Mouse (Mus musculus) midbrain, postnatal 0 days (tissue): ENCODE measurements around the gene Pbx1. TPM values are rescaled to one million over a fixed set of nuclear protein-coding genes. Genes with fewer than 3 reads are reported as not detected.

Experiments used
- ATAC-seq: fragments of 200-750 bp; cut with Nextera tagmentation; 2 replicates; pipeline ENCODE4 v1.8.0; 2017; ENCODE audit warnings: moderate number of reproducible peaks, mild to moderate bottlenecking, moderate TSS enrichment, moderate library complexity; ENCODE audit not compliant: low FRiP score
- DNase-seq: peaks from one replicate; pipeline ENCODE4 v3.0.0-alpha.2; 2015; ENCODE audit warnings: low spot score
- H3K27ac ChIP-seq: fragments of 300-500 bp; sonication (generic); 2 replicates; pipeline ENCODE4 v1.5.1; 2014; ENCODE audit warnings: low read depth, mild to moderate bottlenecking, low read length, mixed read lengths
- H3K27me3 ChIP-seq: fragments of 300-500 bp; sonication (generic); 2 replicates; pipeline ENCODE4 v1.6.1; 2014; ENCODE audit warnings: low read length, control low read depth, mixed read lengths; ENCODE audit not compliant: insufficient read depth
- H3K36me3 ChIP-seq: fragments of 300-500 bp; sonication (generic); 2 replicates; pipeline ENCODE4 v1.6.1; 2014; ENCODE audit warnings: low read length, control low read depth, mixed read lengths; ENCODE audit not compliant: insufficient read depth
- H3K4me1 ChIP-seq: fragments of 300-500 bp; sonication (generic); 2 replicates; pipeline ENCODE4 v1.6.1; 2014; ENCODE audit warnings: mild to moderate bottlenecking, control low read depth, antibody characterized with exemption, low read length, mixed read lengths; ENCODE audit not compliant: insufficient read depth
- H3K4me2 ChIP-seq: fragments of 300-500 bp; sonication (generic); 2 replicates; pipeline ENCODE4 v1.6.1; 2014; ENCODE audit warnings: low read depth, mild to moderate bottlenecking, low read length, mixed read lengths; ENCODE audit not compliant: poor library complexity, severe bottlenecking
- H3K4me3 ChIP-seq: fragments of 300-500 bp; sonication (generic); 2 replicates; pipeline ENCODE4 v1.5.1; 2014; ENCODE audit warnings: low read depth, mild to moderate bottlenecking, low read length, moderate library complexity
- H3K9ac ChIP-seq: fragments of 300-500 bp; sonication (generic); replicated peaks from 2 replicates; pipeline ENCODE4 v1.6.1; 2014; ENCODE audit warnings: mild to moderate bottlenecking, low read length, moderate library complexity, mixed read lengths; ENCODE audit not compliant: poor library complexity, severe bottlenecking
- H3K9me3 ChIP-seq: fragments of 300-500 bp; sonication (generic); 2 replicates; pipeline ENCODE4 v1.6.1; 2016; ENCODE audit warnings: low read length, control low read depth
- CTCF ChIP-seq: IDR thresholded peaks from 2 replicates; pipeline ENCODE4 v1.5.1; 2016; ENCODE audit warnings: antibody characterized with exemption, mild to moderate bottlenecking
- WGBS: fragments of 180-500 bp; shearing (Covaris S2); extraction: QIAGEN DNeasy Blood & Tissue Kit; methylation state at CpG from one replicate; pipeline ENCODE4 v1.1.7; 2014; 5-methylcytosine and 5-hydroxymethylcytosine counted together
- polyA plus RNA-seq: library from polyadenylated mRNA; unstranded; fragments of >200 nt; fragmentation: Nextera tagmentation; extraction: Ambion mirVana; gene quantifications from 2 replicates; pipeline ENCODE4 v1.2.1, GENCODE M21; 2015
- total RNA-seq: library from RNA; depleted of rRNA; stranded (reverse); fragments of >200 nt; gene quantifications from 2 replicates; pipeline ENCODE4 v1.2.3, GENCODE M21; 2014

Pbx1 gene
- total and polyA plus RNA-seq, 2 experiments from 2014 or later, result 57.6 to 83.4 TPM

DNA sequence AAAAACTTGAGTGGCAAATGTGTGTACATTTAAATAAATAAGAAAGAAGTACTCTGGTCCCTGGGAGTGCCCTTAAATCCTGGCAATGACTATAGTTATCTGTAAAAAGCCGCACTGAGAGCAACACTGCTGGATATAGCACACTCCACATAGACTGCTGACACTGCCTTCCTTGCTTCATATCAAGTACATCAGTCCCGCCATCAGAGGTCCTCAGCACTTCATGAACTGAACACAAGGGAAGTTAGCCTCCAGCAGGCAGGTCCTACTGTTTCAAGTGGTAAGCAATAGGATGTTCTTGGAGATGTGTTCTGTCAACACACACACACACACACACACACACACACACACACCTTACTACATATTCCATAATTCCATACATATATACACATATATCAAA is 339.0 kb downstream of the Pbx1 start:
- ATAC-seq, result peak; percentile 67; the same call in 1 of the 2 replicates
- 70% methylated on average over 2 of the region's 2 CpGs for WGBS
- Histone ChIP-seq H3K4me2 (no peak overlapping the region), H3K4me1 (no peaks in the 10 kb centered on the region), H3K27me3 (no peaks in the 10 kb centered on the region), H3K9ac (no peak overlapping the region), H3K36me3 (no peaks in the 10 kb centered on the region), H3K27ac (no peak overlapping the region), H3K4me3 (no peak overlapping the region), H3K9me3 (no peaks in the 10 kb centered on the region)
- peak; percentile 80 for DNase-seq
- TF ChIP-seq CTCF, result peak; percentile 79

DNA sequence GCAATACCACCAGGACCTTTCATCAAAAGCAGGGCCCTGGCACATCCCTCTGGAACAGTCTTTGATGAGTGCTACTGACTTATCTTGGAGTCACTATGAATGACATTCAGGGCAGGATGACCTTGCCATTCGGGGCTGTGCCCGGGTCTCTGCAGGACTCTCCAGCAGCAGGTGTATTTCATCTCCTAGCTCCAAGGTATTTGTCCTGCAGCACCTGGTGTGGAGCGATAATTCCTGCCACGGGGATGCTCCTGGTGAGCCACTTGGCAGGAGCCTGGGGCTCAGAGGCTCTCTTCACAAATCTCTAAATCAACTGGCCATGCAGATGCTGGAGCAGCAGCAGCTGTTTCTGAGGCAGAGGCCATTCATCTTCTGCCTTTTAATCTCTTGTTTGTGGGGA is 340.4 kb downstream of the Pbx1 start:
- TF ChIP-seq CTCF, result no peak
- Histone ChIP-seq H3K4me2 (no peak overlapping the region), H3K4me1 (no peaks in the 10 kb centered on the region), H3K4me3 (no peak overlapping the region), H3K27me3 (no peaks in the 10 kb centered on the region), H3K9me3 (no peaks in the 10 kb centered on the region), H3K9ac (no peak overlapping the region), H3K27ac (no peak overlapping the region), H3K36me3 (no peaks in the 10 kb centered on the region)
- DNase-seq (no peak), ATAC-seq (no peak)
- 43% methylated on average over 4 of the region's 4 CpGs for WGBS

DNA sequence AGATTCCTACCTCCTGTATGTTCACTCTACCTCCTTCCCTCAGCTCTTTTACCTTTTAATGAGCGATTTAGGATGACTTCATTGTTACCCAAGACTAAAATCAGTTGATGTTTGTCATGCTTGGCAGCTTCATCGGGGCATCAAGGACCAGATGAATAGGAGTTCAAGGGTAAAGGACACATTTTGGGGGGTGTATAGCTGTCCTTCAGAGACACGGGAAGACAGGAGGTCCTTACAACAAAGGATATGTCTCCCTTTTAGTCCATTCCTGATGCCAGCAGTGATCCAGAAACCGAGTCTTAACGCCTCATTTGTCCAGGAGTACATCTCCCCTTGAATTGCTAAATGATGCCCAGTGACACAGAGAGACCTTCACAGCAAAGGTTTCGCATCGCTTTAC is 343.4 kb downstream of the Pbx1 start:
- H3K27me3 ChIP-seq, result no peaks in the 10 kb centered on the region
- no peak overlapping the region for H3K27ac ChIP-seq
- H3K4me1 ChIP-seq, result no peaks in the 10 kb centered on the region
- no peaks in the 10 kb centered on the region for H3K9me3 ChIP-seq
- DNase-seq (no peak), ATAC-seq (no peak)
- no peak overlapping the region for H3K9ac ChIP-seq
- H3K36me3 ChIP-seq, result no peaks in the 10 kb centered on the region
- TF ChIP-seq CTCF, result no peak
- 63% methylated on average over 7 of the region's 7 CpGs for WGBS
- no peak overlapping the region for H3K4me2 ChIP-seq
- H3K4me3 ChIP-seq, result no peak overlapping the region

DNA sequence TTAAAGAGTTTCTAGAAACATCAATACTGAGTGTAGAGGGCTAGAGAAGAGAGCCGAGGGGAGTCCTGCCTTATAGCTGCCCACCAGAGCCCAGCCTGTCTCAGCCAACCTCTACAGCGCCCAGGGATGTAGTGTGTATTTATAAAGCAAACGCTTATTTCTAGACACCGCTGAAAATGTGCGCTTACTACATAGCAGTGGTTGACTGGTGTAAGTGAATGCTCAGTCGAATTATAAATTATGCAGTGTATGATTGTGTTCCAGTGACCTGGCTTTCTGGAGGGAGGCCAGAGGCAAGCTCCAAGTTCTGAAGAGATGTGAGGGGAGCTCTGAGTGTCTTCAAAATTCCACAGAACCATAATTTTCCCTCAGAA is 352.7 kb downstream of the Pbx1 start:
- 85% methylated on average over 6 of the region's 6 CpGs for WGBS
- Histone ChIP-seq H3K4me1 (no peaks in the 10 kb centered on the region), H3K27me3 (no peaks in the 10 kb centered on the region), H3K4me3 (no peak overlapping the region), H3K9ac (no peak overlapping the region), H3K27ac (no peak overlapping the region), H3K9me3 (no peaks in the 10 kb centered on the region), H3K4me2 (no peak overlapping the region), H3K36me3 (no peaks in the 10 kb centered on the region)
- no peak for TF ChIP-seq CTCF
- ATAC-seq, result no peak
- no peak for DNase-seq

DNA sequence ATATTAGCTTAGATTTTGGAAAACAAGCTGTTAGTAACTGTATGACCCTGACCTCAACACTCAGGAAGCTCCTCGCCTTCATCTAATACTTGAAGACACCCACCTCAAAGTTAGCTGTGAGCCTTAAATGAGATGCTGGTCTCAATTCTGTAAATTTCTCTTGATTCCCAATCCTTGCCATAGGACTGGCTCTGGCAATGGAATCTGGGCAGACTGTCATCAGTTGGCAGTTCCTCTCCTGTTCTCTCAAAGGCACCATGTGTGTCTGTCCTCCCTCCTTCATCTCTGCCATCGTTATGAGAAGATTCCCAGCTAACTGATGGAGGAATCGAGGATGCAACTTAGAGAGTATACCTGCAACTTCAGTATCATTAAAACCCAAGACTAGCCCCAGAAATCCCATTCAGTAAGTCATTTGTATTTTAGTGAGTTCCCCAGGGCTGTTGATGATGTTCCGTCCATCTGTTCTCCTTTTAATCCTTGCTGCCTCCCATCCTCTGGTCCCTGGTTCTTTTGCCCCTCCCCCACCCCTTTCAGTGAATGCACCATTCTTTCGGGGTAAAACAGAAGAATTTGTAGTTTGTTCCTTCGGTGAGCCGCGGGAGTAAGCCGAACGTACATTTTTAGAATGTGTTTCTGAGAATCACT is 353.2 kb downstream of the Pbx1 start:
- no peak for TF ChIP-seq CTCF
- Histone ChIP-seq H3K27me3 (no peaks in the 10 kb centered on the region), H3K36me3 (no peaks in the 10 kb centered on the region), H3K4me3 (no peak overlapping the region), H3K27ac (no peak overlapping the region), H3K9ac (no peak overlapping the region), H3K9me3 (no peaks in the 10 kb centered on the region), H3K4me1 (no peaks in the 10 kb centered on the region), H3K4me2 (no peak overlapping the region)
- DNase-seq (no peak), ATAC-seq (no peak)
- 75% methylated on average over 10 of the region's 10 CpGs for WGBS

DNA sequence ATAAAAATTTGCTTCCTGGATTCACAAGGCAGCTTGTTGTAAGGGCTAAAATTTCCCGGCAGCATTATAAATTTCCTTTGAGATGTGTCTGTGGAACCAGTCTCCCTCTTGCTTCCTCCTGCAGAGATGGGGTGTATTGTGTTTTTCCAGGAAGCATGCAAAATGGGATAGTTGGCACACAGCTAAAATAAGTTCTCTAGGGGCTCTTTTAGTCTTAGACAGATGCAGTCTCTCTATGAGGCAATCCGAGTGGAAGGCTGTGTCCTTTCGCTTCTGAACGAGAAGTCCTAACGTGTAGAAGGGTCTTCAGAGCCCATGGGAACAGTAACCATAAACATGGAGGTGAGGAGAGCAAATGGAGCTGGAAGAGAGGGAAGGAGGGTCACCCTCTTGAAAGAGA is 360.1 kb downstream of the Pbx1 start:
- 60% methylated on average over 5 of the region's 5 CpGs for WGBS
- H3K27ac ChIP-seq, result no peak overlapping the region
- no peak for DNase-seq
- no peak for ATAC-seq
- H3K27me3 ChIP-seq, result no peaks in the 10 kb centered on the region
- H3K4me2 ChIP-seq, result no peak overlapping the region
- no peaks in the 10 kb centered on the region for H3K9me3 ChIP-seq
- H3K4me1 ChIP-seq, result peaks cover 3% of the 10 kb centered on the region; the same call in 1 of the 2 replicates
- H3K4me3 ChIP-seq, result no peak overlapping the region
- no peak overlapping the region for H3K9ac ChIP-seq
- no peak for TF ChIP-seq CTCF
- H3K36me3 ChIP-seq, result no peaks in the 10 kb centered on the region
